Mouse (Mus musculus): ENCODE measurements around the gene Gm8297.
"Not testable (repeated sequence)": the region's sequence is repeated elsewhere in the genome, so short reads cannot be mapped to it uniquely, and the experiment has no call there.

Gm8297 gene

GRCm38 (mm10) chr14:4983635-4984034, at the start of gene Gm8297:
TSS of gene Gm8297 (plus strand) at chr14:4983935.
- not testable (repeated sequence) for DNase-seq (ENCODE audit: low read depth, low spot score)

DNA sequence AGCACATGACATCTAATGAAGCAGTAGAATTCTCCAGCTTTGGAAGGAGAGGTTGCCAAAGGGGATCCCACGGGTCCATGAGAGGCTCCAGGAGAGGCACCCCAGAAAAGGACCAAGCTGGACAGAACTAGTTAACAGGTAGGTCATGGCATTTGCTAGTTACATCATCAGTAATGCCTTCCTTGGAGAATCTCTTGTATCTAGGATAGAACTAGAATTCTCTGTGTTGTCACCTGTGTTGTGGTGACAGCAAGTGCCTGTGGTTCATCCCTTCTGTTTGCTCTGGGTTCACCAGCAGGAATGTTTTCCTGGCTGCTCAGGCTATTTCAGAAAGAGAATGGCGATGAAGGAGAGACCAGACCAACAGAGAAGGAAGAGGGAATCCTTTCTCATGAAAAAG, 31.9 kb downstream of the Gm8297 start, which contains the start of gene Gm3298:
Gm3298 (plus strand) TSS at position 301 of the 400 bp plus-strand sequence.
- not testable (repeated sequence) for DNase-seq (ENCODE audit: low read depth, low spot score)

Data from mesoderm, embryonic 11.5 days (tissue).